Mouse (Mus musculus) layer of hippocampus, postnatal 10 days (tissue): ENCODE data around the gene Frmd4a. TPM values are rescaled to one million over a fixed set of nuclear protein-coding genes. Genes with fewer than 3 reads are reported as not detected.

Experiments
- DNase-seq, 2 experiments: peaks; one replicate each; pipeline ENCODE4 v3.0.0; 2021; ENCODE audit warnings: low spot score in 2 of 2
- total RNA-seq, 2 experiments: library from RNA; stranded (reverse); gene quantifications; 2 replicates each; pipeline ENCODE4 v1.2.3; 2021

Gene Frmd4a
- total RNA-seq, 2 experiments from 2014 or later: 114 to 128 TPM

- no peak for DNase-seq
These were observed 531.8 kb downstream of the Frmd4a start for GRCm38 (mm10) chr2:4549271-4549670.

GRCm38 (mm10) chr2:4550017-4550763, 532.7 kb downstream of the Frmd4a start:
- no peak for DNase-seq

GRCm38 (mm10) chr2:4551438-4551837, 533.9 kb downstream of the Frmd4a start:
- DNase-seq: no peak

GRCm38 (mm10) chr2:4551866-4552265, 534.3 kb downstream of the Frmd4a start:
- DNase-seq: no peak

GRCm38 (mm10) chr2:4552486-4552885, 535.0 kb downstream of the Frmd4a start:
- DNase-seq: no peak

GRCm38 (mm10) chr2:4555221-4555631, 537.7 kb downstream of the Frmd4a start:
- DNase-seq: no peak

- no peak for DNase-seq
These were observed 538.7 kb downstream of the Frmd4a start for GRCm38 (mm10) chr2:4556188-4556587.

GRCm38 (mm10) chr2:4557028-4557427, 539.5 kb downstream of the Frmd4a start:
- DNase-seq: no peak

- peak in 1 of 2 experiments; percentile 12 for DNase-seq
These were observed 539.9 kb downstream of the Frmd4a start for GRCm38 (mm10) chr2:4557466-4557865.

- DNase-seq: no peak
These were observed 541.2 kb downstream of the Frmd4a start for GRCm38 (mm10) chr2:4558651-4559203.

- peak; percentile 67 to 74 for DNase-seq
These were observed 541.8 kb downstream of the Frmd4a start for GRCm38 (mm10) chr2:4559211-4559882.

GRCm38 (mm10) chr2:4559883-4560247, 542.3 kb downstream of the Frmd4a start:
- no peak for DNase-seq

GRCm38 (mm10) chr2:4560516-4560915, 543.0 kb downstream of the Frmd4a start:
- peak in 1 of 2 experiments; percentile 10 for DNase-seq

- no peak for DNase-seq
These were observed 543.7 kb downstream of the Frmd4a start for GRCm38 (mm10) chr2:4561196-4561595.

GRCm38 (mm10) chr2:4562373-4562772, 544.9 kb downstream of the Frmd4a start:
- DNase-seq: no peak

GRCm38 (mm10) chr2:4562826-4563225, 545.3 kb downstream of the Frmd4a start:
- peak in 1 of 2 experiments; percentile 7 for DNase-seq

- DNase-seq: no peak
These were observed 545.8 kb downstream of the Frmd4a start for GRCm38 (mm10) chr2:4563322-4563721.

GRCm38 (mm10) chr2:4566260-4566955, 548.9 kb downstream of the Frmd4a start:
- no peak for DNase-seq

- DNase-seq: no peak
These were observed 549.6 kb downstream of the Frmd4a start for GRCm38 (mm10) chr2:4566956-4567680.

GRCm38 (mm10) chr2:4568967-4569366, 551.5 kb downstream of the Frmd4a start:
- no peak for DNase-seq
